Mouse (Mus musculus) CH12.LX (cell line): ENCODE results near the gene Frs2.

ENCODE experiments used
- CTCF ChIP-seq, 2 experiments: IDR thresholded peaks in 1 of 2; conservative IDR thresholded peaks in 1 of 2; 2 replicates each; pipeline ENCODE4 v1.5.1; 2011 to 2012; ENCODE audit warnings: low read depth in 2 of 2, low read length in 2 of 2, improper control_type of control experiment in 1 of 2, inconsistent platforms in 1 of 2, mild to moderate bottlenecking in 1 of 2, moderate library complexity in 1 of 2
- POLR2A ChIP-seq: IDR thresholded peaks from 2 replicates; pipeline ENCODE4 v1.6.1; 2011; ENCODE audit warnings: low read depth, mild to moderate bottlenecking, improper control_type of control experiment, low read length

GRCm38 (mm10) chr10:117106244-117106643 is 42.1 kb downstream of the Frs2 start:
- TF ChIP-seq POLR2A (no peak), CTCF (conservative IDR thresholded peaks at IDR 0.05 in 1 of 2, IDR thresholded peaks at IDR 0.05 in 1 of 2; ENCODE audit: low read depth in 2 of 2, low read length in 2 of 2) (no peak)
